Mouse (Mus musculus) spleen, postnatal 0 days (tissue): Measurements from ENCODE around the gene Mesp2. TPM values are rescaled to one million over a fixed set of nuclear protein-coding genes. Genes with fewer than 3 reads are reported as not detected.

Experiments
- polyA plus RNA-seq: library from polyadenylated mRNA; unstranded; fragments of >200 nt; fragmentation: Nextera tagmentation; extraction: Ambion mirVana; gene quantifications from 2 replicates; pipeline ENCODE4 v1.2.1, GENCODE M21; 2015

Mesp2 gene
- 0.06 and 0.49 TPM in 2 replicates for polyA plus RNA-seq

GRCm38 (mm10) chr7:79810611-79811506 lies at the start of gene Mesp2:
Mesp2 (plus strand) TSS chr7:79810727.

GRCm38 (mm10) chr7:79793688-79794087 lies 16.8 kb upstream of the Mesp2 start, which contains the start of gene Mesp1:
Mesp1 (minus strand) TSS chr7:79793788.

GRCm38 (mm10) chr7:79860811-79861210 lies 50.3 kb downstream of the Mesp2 start, which contains the start of gene Anpep:
Anpep (minus strand) TSS chr7:79861059.

Other genes starting within 250 kb of the Mesp2 start
- 0.25 and 0.34 TPM in 2 replicates for gene Rhcg, start 193.1 kb upstream of the Mesp2 start, polyA plus RNA-seq
- 7.7 and 8.4 TPM in 2 replicates for gene Ticrr, start 150.5 kb upstream of the Mesp2 start, polyA plus RNA-seq
- 0.60 and 1.1 TPM in 2 replicates for gene Kif7, start 95.0 kb upstream of the Mesp2 start, polyA plus RNA-seq
- gene Plin1, start 77.8 kb upstream of the Mesp2 start, polyA plus RNA-seq, result 0.06 TPM in 1 of 2 replicates, not detected in the other
- 2.5 and 4.8 TPM in 2 replicates for gene Pex11a, start 67.6 kb upstream of the Mesp2 start, polyA plus RNA-seq
- not detected in 2 replicates for gene Wdr93, start 67.6 kb upstream of the Mesp2 start, polyA plus RNA-seq
- not detected in 2 replicates for gene Mesp1, start 16.9 kb upstream of the Mesp2 start, polyA plus RNA-seq
- 5.6 and 5.8 TPM in 2 replicates for gene Anpep, start 50.3 kb downstream of the Mesp2 start, polyA plus RNA-seq
- gene Ap3s2, start 109.9 kb downstream of the Mesp2 start, polyA plus RNA-seq, result 10.5 and 11.7 TPM in 2 replicates
- 4.0 and 4.9 TPM in 2 replicates for gene Arpin, start 124.6 kb downstream of the Mesp2 start, polyA plus RNA-seq
- gene Zfp710, start 214.1 kb downstream of the Mesp2 start, polyA plus RNA-seq, result 6.9 and 8.5 TPM in 2 replicates